Mouse (Mus musculus) neural tube, embryonic 14.5 days (tissue): ENCODE measurements around the gene Lrp1. TPM values are rescaled to one million over a fixed set of nuclear protein-coding genes. Genes with fewer than 3 reads are reported as not detected.

ENCODE experiments used
- ATAC-seq: fragments of 200-750 bp; cut with Nextera tagmentation; 2 replicates; pipeline ENCODE4 v1.8.0; 2017; ENCODE audit warnings: low read depth, mild to moderate bottlenecking, moderate TSS enrichment, moderate library complexity
- H3K27ac ChIP-seq: fragments of 300-500 bp; sonication (generic); 2 replicates; pipeline ENCODE4 v1.5.1; 2014; ENCODE audit warnings: low read depth, mild to moderate bottlenecking, control low read depth, low read length, moderate library complexity, mixed read lengths
- H3K27me3 ChIP-seq: fragments of 300-500 bp; sonication (generic); 2 replicates; pipeline ENCODE4 v1.6.1; 2014; ENCODE audit warnings: low read length; ENCODE audit not compliant: control insufficient read depth, insufficient read depth
- H3K36me3 ChIP-seq: fragments of 300-500 bp; sonication (generic); 2 replicates; pipeline ENCODE4 v1.6.1; 2014; ENCODE audit warnings: low read length, mixed read lengths; ENCODE audit not compliant: control insufficient read depth, insufficient read depth
- H3K4me1 ChIP-seq: fragments of 300-500 bp; sonication (generic); 2 replicates; pipeline ENCODE4 v1.6.1; 2014; ENCODE audit warnings: low read length; ENCODE audit not compliant: control insufficient read depth, insufficient read depth
- H3K4me2 ChIP-seq: fragments of 300-500 bp; sonication (generic); 2 replicates; pipeline ENCODE4 v1.6.1; 2014; ENCODE audit warnings: mild to moderate bottlenecking, low read depth, low read length, control low read depth
- H3K4me3 ChIP-seq: fragments of 300-500 bp; sonication (generic); 2 replicates; pipeline ENCODE4 v1.5.1; 2014; ENCODE audit warnings: low read depth, low read length, control low read depth, mixed read lengths
- H3K9ac ChIP-seq: fragments of 300-500 bp; sonication (generic); replicated peaks from 2 replicates; pipeline ENCODE4 v1.6.1; 2014; ENCODE audit warnings: low read depth, mild to moderate bottlenecking, control low read depth, low read length, mixed read lengths
- H3K9me3 ChIP-seq: fragments of 300-500 bp; sonication (generic); 2 replicates; pipeline ENCODE4 v1.6.1; 2016; ENCODE audit warnings: low read length; ENCODE audit not compliant: control insufficient read depth
- WGBS: fragments of 180-500 bp; shearing (Covaris S2); extraction: QIAGEN DNeasy Blood & Tissue Kit; methylation state at CpG from one replicate; pipeline ENCODE4 v1.1.7; 2014; 5-methylcytosine and 5-hydroxymethylcytosine counted together
- polyA plus RNA-seq: library from polyadenylated mRNA; unstranded; fragments of >200 nt; fragmentation: Nextera tagmentation; extraction: Ambion mirVana; gene quantifications from 2 replicates; pipeline ENCODE4 v1.2.1, GENCODE M21; 2014

Lrp1 gene
- polyA plus RNA-seq, 1 experiment from 2014 or later, result 110 TPM

DNA sequence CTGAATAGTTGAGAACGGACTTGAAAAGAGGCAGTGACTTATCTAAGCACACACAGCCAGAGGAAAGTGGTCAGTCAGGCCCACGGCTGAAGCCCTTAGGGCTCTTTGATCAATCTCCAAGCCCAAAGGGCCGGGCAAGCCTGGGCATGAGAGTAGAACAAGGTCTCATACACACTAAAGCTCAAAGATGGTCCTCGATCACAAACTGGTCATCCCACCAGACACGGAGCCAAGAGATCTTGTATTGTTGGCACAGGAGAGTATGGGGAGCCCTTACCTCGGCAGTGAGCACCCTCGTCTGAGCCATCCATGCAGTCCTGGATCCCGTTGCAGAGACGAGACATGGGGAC, 10.9 kb downstream of the Lrp1 start:
- Histone ChIP-seq H3K4me1 (peaks cover 13% of the 10 kb centered on the region), H3K4me2 (no peak overlapping the region), H3K36me3 (peaks cover 43% of the 10 kb centered on the region), H3K9me3 (no peaks in the 10 kb centered on the region), H3K9ac (no peak overlapping the region), H3K4me3 (no peak overlapping the region), H3K27ac (no peak overlapping the region), H3K27me3 (no peaks in the 10 kb centered on the region)
- ATAC-seq, result no peak
- WGBS, result 89% methylated on average over 9 of the region's 9 CpGs

- no peak for ATAC-seq
- H3K36me3 ChIP-seq, result peaks cover 48% of the 10 kb centered on the region
- no peaks in the 10 kb centered on the region for H3K9me3 ChIP-seq
- peaks cover 8% of the 10 kb centered on the region for H3K4me1 ChIP-seq
- 83% methylated on average over 9 of the region's 9 CpGs for WGBS
- no peak overlapping the region for H3K4me2 ChIP-seq
- H3K9ac ChIP-seq, result no peak overlapping the region
- H3K27ac ChIP-seq, result no peak overlapping the region
- no peaks in the 10 kb centered on the region for H3K27me3 ChIP-seq
- H3K4me3 ChIP-seq, result no peak overlapping the region
These were observed 11.4 kb downstream of the Lrp1 start for GRCm38 (mm10) chr10:127609415-127610065.

- WGBS, result 93% methylated on average over 7 of the region's 7 CpGs
- ATAC-seq, result no peak
- peaks cover 59% of the 10 kb centered on the region for H3K36me3 ChIP-seq
- no peak overlapping the region for H3K4me2 ChIP-seq
- no peak overlapping the region for H3K9ac ChIP-seq
- no peaks in the 10 kb centered on the region for H3K4me1 ChIP-seq
- no peaks in the 10 kb centered on the region for H3K9me3 ChIP-seq
- no peaks in the 10 kb centered on the region for H3K27me3 ChIP-seq
- H3K27ac ChIP-seq, result no peak overlapping the region
- H3K4me3 ChIP-seq, result no peak overlapping the region
These were observed 13.9 kb downstream of the Lrp1 start for GRCm38 (mm10) chr10:127607059-127607458.

GRCm38 (mm10) chr10:127605756-127606155, 15.2 kb downstream of the Lrp1 start:
- WGBS, result 98% methylated on average over 9 of the region's 9 CpGs
- no peaks in the 10 kb centered on the region for H3K9me3 ChIP-seq
- H3K4me2 ChIP-seq, result no peak overlapping the region
- ATAC-seq, result no peak
- H3K27me3 ChIP-seq, result no peaks in the 10 kb centered on the region
- no peak overlapping the region for H3K27ac ChIP-seq
- H3K4me1 ChIP-seq, result no peaks in the 10 kb centered on the region
- peaks cover 58% of the 10 kb centered on the region for H3K36me3 ChIP-seq
- H3K9ac ChIP-seq, result no peak overlapping the region
- H3K4me3 ChIP-seq, result no peak overlapping the region

DNA sequence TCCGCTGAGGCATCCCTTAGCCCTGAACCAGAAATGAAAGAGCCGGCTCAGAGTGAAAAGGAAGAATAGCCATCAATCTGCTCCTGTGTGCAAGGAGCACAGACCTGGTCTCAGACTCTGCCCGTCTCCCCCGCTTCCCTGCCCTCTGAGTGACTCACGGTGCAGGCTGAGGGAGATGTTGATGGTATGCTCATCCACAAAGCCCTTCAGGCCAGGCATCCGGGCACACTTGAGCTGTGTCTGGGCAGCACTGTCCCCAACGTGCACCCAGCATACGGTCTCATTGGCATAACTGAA, 15.7 kb downstream of the Lrp1 start:
- no peaks in the 10 kb centered on the region for H3K4me1 ChIP-seq
- no peaks in the 10 kb centered on the region for H3K9me3 ChIP-seq
- peaks cover 56% of the 10 kb centered on the region for H3K36me3 ChIP-seq
- H3K9ac ChIP-seq, result no peak overlapping the region
- WGBS, result 78% methylated on average over 8 of the region's 8 CpGs
- H3K4me3 ChIP-seq, result no peak overlapping the region
- no peak overlapping the region for H3K4me2 ChIP-seq
- ATAC-seq, result no peak
- H3K27ac ChIP-seq, result no peak overlapping the region
- no peaks in the 10 kb centered on the region for H3K27me3 ChIP-seq

- Histone ChIP-seq H3K27ac (no peak overlapping the region), H3K9ac (no peak overlapping the region), H3K9me3 (no peaks in the 10 kb centered on the region), H3K4me1 (no peaks in the 10 kb centered on the region), H3K36me3 (peaks cover 53% of the 10 kb centered on the region), H3K4me2 (no peak overlapping the region), H3K27me3 (no peaks in the 10 kb centered on the region), H3K4me3 (no peak overlapping the region)
- WGBS, result 61% methylated on average over 15 of the region's 15 CpGs
- ATAC-seq, result no peak
These were observed 16.3 kb downstream of the Lrp1 start for GRCm38 (mm10) chr10:127604465-127605250.

- Histone ChIP-seq H3K4me1 (no peaks in the 10 kb centered on the region), H3K4me3 (no peak overlapping the region), H3K36me3 (peaks cover 53% of the 10 kb centered on the region), H3K27me3 (no peaks in the 10 kb centered on the region), H3K9ac (no peak overlapping the region), H3K9me3 (no peaks in the 10 kb centered on the region), H3K4me2 (no peak overlapping the region), H3K27ac (no peak overlapping the region)
- ATAC-seq, result no peak
- 79% methylated on average over 13 of the region's 13 CpGs for WGBS
These were observed 17.2 kb downstream of the Lrp1 start for GRCm38 (mm10) chr10:127603437-127604371.

- peaks cover 7% of the 10 kb centered on the region; the same call in 1 of the 2 replicates for H3K4me1 ChIP-seq
- H3K36me3 ChIP-seq, result peaks cover 40% of the 10 kb centered on the region
- no peaks in the 10 kb centered on the region for H3K9me3 ChIP-seq
- no peaks in the 10 kb centered on the region for H3K27me3 ChIP-seq
- H3K4me3 ChIP-seq, result no peak overlapping the region
- no peak for ATAC-seq
- H3K9ac ChIP-seq, result no peak overlapping the region
- H3K4me2 ChIP-seq, result no peak overlapping the region
- WGBS, result 98% methylated on average over 6 of the region's 6 CpGs
- H3K27ac ChIP-seq, result no peak overlapping the region
These were observed 18.8 kb downstream of the Lrp1 start for GRCm38 (mm10) chr10:127602194-127602593.
